Mouse (Mus musculus) intestine, postnatal 0 days (tissue): ENCODE measurements around the gene Bckdhb. TPM values are rescaled to one million over a fixed set of nuclear protein-coding genes. Genes with fewer than 3 reads are reported as not detected.
"Not testable (repeated sequence)": the region's sequence is repeated elsewhere in the genome, so short reads cannot be mapped to it uniquely, and the experiment has no call there.

ENCODE experiments used
- ATAC-seq: fragments of 200-750 bp; cut with Nextera tagmentation; 2 replicates; pipeline ENCODE4 v1.8.0; 2017; ENCODE audit warnings: mild to moderate bottlenecking, moderate TSS enrichment, moderate library complexity
- H3K27ac ChIP-seq: fragments of 300-500 bp; sonication (generic); 2 replicates; pipeline ENCODE4 v1.5.1; 2014; ENCODE audit warnings: mild to moderate bottlenecking, low read depth, low read length, moderate library complexity
- H3K27me3 ChIP-seq: fragments of 300-500 bp; sonication (generic); replicated peaks from 2 replicates; pipeline ENCODE4 v1.6.1; 2014; ENCODE audit warnings: low read length, mixed read lengths; ENCODE audit not compliant: control insufficient read depth, insufficient read depth
- H3K36me3 ChIP-seq: fragments of 300-500 bp; sonication (generic); 2 replicates; pipeline ENCODE4 v1.6.1; 2014; ENCODE audit warnings: mild to moderate bottlenecking, moderate library complexity; ENCODE audit not compliant: control insufficient read depth, insufficient read depth
- H3K4me1 ChIP-seq: fragments of 300-500 bp; sonication (generic); replicated peaks from 2 replicates; pipeline ENCODE4 v1.6.1; 2014; ENCODE audit warnings: antibody characterized with exemption, low read length, mixed read lengths; ENCODE audit not compliant: control insufficient read depth, insufficient read depth
- H3K4me2 ChIP-seq: fragments of 300-500 bp; sonication (generic); replicated peaks from 2 replicates; pipeline ENCODE4 v1.6.1; 2014; ENCODE audit warnings: low read depth, mild to moderate bottlenecking, moderate library complexity
- H3K4me3 ChIP-seq: fragments of 300-500 bp; sonication (generic); 2 replicates; pipeline ENCODE4 v1.5.1; 2014; ENCODE audit warnings: low read depth, low read length
- H3K9ac ChIP-seq: fragments of 300-500 bp; sonication (generic); 2 replicates; pipeline ENCODE4 v1.6.1; 2014; ENCODE audit warnings: mild to moderate bottlenecking, low read depth, low read length
- H3K9me3 ChIP-seq: fragments of 300-500 bp; sonication (generic); 2 replicates; pipeline ENCODE4 v1.6.1; 2016; ENCODE audit warnings: mixed run types; ENCODE audit not compliant: control insufficient read depth
- CTCF ChIP-seq: sonication (generic); IDR thresholded peaks from 2 replicates; pipeline ENCODE4 v1.5.1; 2016; ENCODE audit warnings: low read depth, mild to moderate bottlenecking, control low read depth, antibody characterized with exemption, moderate library complexity
- WGBS: fragments of 180-500 bp; shearing (Covaris S2); extraction: QIAGEN DNeasy Blood & Tissue Kit; methylation state at CpG from one replicate; pipeline ENCODE4 v1.1.7; 2014; 5-methylcytosine and 5-hydroxymethylcytosine counted together
- polyA plus RNA-seq: library from polyadenylated mRNA; unstranded; fragments of >200 nt; fragmentation: Nextera tagmentation; extraction: Ambion mirVana; gene quantifications from 2 replicates; pipeline ENCODE4 v1.2.1, GENCODE M21; 2015

Bckdhb gene
- polyA plus RNA-seq, 1 experiment from 2014 or later, result 6.2 TPM

DNA sequence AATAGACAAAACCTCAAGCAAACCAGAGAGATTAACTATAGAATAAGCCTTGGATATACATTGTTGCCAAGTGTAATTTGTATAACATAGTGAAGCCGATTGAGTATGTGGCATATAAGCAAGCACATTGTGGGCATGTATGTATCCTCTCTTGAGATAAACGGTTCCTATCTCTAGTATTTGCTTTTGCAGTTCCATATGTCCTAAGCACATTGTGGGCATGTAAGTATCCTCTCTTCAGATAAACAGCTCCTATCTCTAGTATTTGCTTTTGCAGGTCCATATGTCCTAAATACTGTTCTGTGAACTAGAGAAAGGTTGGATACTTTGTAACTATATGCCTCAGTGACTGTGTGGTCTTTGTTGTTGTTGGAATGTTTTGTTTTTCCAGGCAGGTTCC, 48.5 kb downstream of the Bckdhb start:
- ATAC-seq, result no peak
- H3K9ac ChIP-seq, result no peak overlapping the region
- no peak overlapping the region for H3K4me3 ChIP-seq
- no peak for TF ChIP-seq CTCF
- no peaks in the 10 kb centered on the region for H3K36me3 ChIP-seq
- H3K4me2 ChIP-seq, result no peak overlapping the region
- H3K27ac ChIP-seq, result no peak overlapping the region
- H3K27me3 ChIP-seq, result no peaks in the 10 kb centered on the region
- no peaks in the 10 kb centered on the region for H3K9me3 ChIP-seq
- 76% methylated on average over 2 of the region's 2 CpGs for whole genome bisulfite sequencing
- H3K4me1 ChIP-seq, result no peaks in the 10 kb centered on the region

DNA sequence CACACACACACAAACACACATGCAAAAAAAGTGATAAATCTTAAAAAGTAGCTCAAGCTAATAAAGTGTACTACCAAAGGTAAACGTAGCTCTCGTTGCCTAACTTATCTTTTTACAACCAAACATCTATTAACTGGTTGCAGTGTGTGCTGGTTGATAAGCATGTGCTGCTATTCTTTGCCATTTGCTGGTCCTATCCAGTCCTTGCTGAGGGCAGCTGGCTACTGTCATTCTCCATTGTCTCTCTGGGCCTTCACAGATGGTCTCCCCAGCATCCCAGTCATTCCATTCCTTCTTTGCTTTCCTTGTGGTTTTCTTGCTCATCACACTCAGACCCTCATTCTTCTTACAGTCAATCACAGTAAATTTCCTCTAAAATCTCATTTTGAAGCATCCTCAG, 50.9 kb downstream of the Bckdhb start:
- Histone ChIP-seq H3K27ac (no peak overlapping the region), H3K4me2 (no peak overlapping the region), H3K4me3 (no peak overlapping the region), H3K9me3 (no peaks in the 10 kb centered on the region), H3K9ac (no peak overlapping the region), H3K36me3 (no peaks in the 10 kb centered on the region), H3K27me3 (no peaks in the 10 kb centered on the region), H3K4me1 (no peaks in the 10 kb centered on the region)
- TF ChIP-seq CTCF, result no peak
- 38% methylated on average over 2 of the region's 2 CpGs for WGBS
- ATAC-seq, result no peak

DNA sequence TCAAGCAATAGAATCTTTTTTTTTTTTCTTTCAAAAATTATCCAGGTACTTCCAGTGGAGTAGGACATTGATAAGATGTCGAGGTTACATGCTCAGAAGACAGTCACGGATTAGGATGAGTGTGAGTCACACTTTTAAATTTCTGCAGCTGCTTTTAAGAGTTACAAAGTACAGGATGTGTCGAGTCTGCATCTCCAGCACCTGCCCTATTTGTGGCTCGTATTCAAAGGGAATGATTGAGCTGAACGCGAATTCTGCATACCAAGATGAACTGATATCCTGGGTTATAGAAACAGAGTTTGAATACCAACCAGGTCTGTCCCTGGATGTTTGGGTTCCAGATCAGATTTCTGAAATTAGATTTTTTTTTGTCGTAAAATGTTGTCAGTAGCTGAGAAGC, 56.3 kb downstream of the Bckdhb start:
- no peak overlapping the region for H3K4me3 ChIP-seq
- H3K4me1 ChIP-seq, result no peaks in the 10 kb centered on the region
- no peak for ATAC-seq
- 74% methylated on average over 7 of the region's 7 CpGs for WGBS
- H3K27me3 ChIP-seq, result no peaks in the 10 kb centered on the region
- no peak overlapping the region for H3K27ac ChIP-seq
- no peak overlapping the region for H3K9ac ChIP-seq
- no peaks in the 10 kb centered on the region for H3K9me3 ChIP-seq
- no peaks in the 10 kb centered on the region for H3K36me3 ChIP-seq
- no peak for TF ChIP-seq CTCF
- no peak overlapping the region for H3K4me2 ChIP-seq

DNA sequence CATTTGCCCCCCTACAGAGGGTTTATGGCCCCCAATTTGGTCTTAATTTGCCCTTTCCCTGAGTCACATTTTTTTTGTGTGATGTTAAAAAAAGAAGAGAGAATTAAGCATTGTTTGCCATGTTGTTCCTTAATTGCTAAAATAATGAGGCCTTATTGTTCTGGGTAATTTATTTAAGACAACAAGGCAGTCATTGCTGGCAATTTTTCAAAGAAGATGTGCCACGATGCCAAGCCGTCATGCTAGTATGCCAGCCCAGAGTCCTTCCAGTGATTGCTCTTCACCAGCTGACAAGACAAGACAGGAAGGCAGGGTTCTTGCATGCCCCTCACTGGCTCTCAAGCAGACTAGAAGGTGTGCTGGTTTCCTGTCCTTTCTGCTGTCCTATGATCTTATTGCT, 84.0 kb downstream of the Bckdhb start:
- Histone ChIP-seq H3K9me3 (no peaks in the 10 kb centered on the region), H3K36me3 (no peaks in the 10 kb centered on the region), H3K27me3 (no peaks in the 10 kb centered on the region), H3K27ac (no peak overlapping the region), H3K9ac (no peak overlapping the region), H3K4me1 (no peaks in the 10 kb centered on the region), H3K4me2 (no peak overlapping the region), H3K4me3 (no peak overlapping the region)
- TF ChIP-seq CTCF, result no peak
- WGBS, result 89% methylated on average over 2 of the region's 2 CpGs
- no peak for ATAC-seq

DNA sequence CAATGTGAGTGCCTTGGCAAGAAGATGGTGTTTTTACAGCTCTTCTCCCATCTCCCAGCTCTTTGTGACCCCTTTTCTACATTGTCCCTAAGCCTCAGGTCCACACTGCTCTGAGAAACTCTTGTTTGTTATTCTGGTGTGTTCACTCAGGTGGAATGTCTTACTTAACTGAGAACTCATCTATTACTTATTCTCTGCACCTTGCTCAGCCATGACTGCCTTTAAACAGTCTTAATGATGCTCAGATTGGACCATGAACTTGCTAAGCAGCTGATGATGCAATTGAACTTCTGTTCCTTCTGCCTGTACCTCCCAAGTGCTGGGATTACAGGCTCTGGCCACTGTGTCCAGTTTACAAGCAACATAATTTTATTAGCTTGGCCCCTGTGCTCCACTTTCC, 86.2 kb downstream of the Bckdhb start:
- ATAC-seq, result no peak
- H3K36me3 ChIP-seq, result no peaks in the 10 kb centered on the region
- no peaks in the 10 kb centered on the region for H3K9me3 ChIP-seq
- H3K4me1 ChIP-seq, result no peaks in the 10 kb centered on the region
- H3K9ac ChIP-seq, result no peak overlapping the region
- H3K4me2 ChIP-seq, result no peak overlapping the region
- TF ChIP-seq CTCF, result no peak
- no peak overlapping the region for H3K27ac ChIP-seq
- no peak overlapping the region for H3K4me3 ChIP-seq
- no peaks in the 10 kb centered on the region for H3K27me3 ChIP-seq

DNA sequence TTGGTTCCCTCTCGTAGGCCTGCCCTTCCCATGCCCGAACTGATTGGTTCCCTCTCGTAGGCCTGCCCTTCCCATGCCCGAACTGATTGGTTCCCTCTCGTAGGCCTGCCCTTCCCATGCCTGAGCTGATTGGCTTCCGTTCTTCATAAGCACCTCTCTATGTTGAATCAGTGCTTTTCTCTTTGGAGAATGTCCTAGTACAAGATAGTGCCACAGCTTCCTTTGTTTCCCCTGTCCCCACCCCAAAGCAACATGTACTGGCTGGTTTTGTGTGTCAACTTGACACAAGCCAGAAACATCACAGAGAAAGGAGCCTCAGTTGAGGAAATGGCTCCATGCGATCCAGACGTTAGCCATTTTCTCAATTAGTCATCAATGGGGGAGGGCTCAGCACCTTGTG, 93.2 kb downstream of the Bckdhb start:
- not testable (repeated sequence) for H3K9me3 ChIP-seq, H3K36me3 ChIP-seq, H3K4me2 ChIP-seq, H3K4me3 ChIP-seq, H3K4me1 ChIP-seq, ATAC-seq, H3K27ac ChIP-seq, H3K27me3 ChIP-seq, H3K9ac ChIP-seq
- 94% methylated on average over 8 of the region's 8 CpGs for WGBS

DNA sequence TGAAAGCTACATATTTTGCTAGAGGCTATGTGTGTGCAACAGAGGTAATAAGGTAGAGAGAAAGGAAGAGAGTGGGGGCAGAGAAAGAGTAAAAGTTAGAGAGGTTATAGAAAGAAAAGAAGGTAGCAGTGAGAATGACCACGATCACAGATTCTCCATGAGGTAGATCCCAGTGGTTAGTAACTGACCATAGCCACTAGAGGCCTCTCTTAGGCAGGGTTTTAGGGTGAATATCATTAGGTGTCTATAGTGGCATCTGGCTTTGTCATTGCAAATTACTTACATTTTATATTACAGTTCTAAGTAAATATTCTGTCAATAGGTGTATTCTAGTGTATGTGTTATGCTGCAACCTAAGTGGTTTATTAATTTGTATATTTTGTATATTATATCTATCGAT, 94.7 kb downstream of the Bckdhb start:
- peak; percentile 74 for TF ChIP-seq CTCF
- no peak overlapping the region for H3K9ac ChIP-seq
- ATAC-seq, result no peak
- no peaks in the 10 kb centered on the region for H3K27me3 ChIP-seq
- H3K36me3 ChIP-seq, result no peaks in the 10 kb centered on the region
- no peak overlapping the region for H3K27ac ChIP-seq
- no peaks in the 10 kb centered on the region for H3K4me1 ChIP-seq
- no peak overlapping the region for H3K4me2 ChIP-seq
- 47% methylated on average over 2 of the region's 2 CpGs for WGBS
- H3K9me3 ChIP-seq, result no peaks in the 10 kb centered on the region
- H3K4me3 ChIP-seq, result no peak overlapping the region
